Mouse (Mus musculus): ENCODE data around the gene Lin7a. TPM values are rescaled to one million over a fixed set of nuclear protein-coding genes. Genes with fewer than 3 reads are reported as not detected.

Lin7a gene
- total RNA-seq, 2 experiments from 2014 or later = 44.8 to 45.7 TPM

DNA sequence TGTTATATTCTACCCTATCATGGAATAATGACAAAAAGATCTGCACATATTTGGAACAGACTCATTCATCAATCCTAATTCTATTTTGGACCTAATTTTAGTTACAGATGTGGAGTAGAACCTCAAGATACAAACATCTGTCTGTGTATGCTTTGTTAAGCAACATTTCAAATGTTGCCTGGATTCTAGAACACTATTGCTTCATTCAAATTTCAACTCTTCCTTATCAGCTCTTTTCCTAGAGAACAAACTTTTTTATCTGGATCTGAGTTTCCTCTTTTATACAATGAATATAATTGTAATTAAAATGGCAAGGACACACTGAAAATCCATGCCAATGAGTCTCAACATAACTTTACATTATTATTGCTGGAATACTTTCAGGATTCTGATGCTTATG lies 43.8 kb downstream of the Lin7a start:
- DNase-seq (ENCODE audit: low spot score in 2 of 2) = no peak

- DNase-seq (ENCODE audit: low spot score in 2 of 2) = no peak
Observed at GRCm38 (mm10) chr10:107315681-107316080, 44.2 kb downstream of the Lin7a start.

- DNase-seq (ENCODE audit: low spot score in 2 of 2) = no peak
Observed at GRCm38 (mm10) chr10:107316100-107316499, 44.6 kb downstream of the Lin7a start.

DNA sequence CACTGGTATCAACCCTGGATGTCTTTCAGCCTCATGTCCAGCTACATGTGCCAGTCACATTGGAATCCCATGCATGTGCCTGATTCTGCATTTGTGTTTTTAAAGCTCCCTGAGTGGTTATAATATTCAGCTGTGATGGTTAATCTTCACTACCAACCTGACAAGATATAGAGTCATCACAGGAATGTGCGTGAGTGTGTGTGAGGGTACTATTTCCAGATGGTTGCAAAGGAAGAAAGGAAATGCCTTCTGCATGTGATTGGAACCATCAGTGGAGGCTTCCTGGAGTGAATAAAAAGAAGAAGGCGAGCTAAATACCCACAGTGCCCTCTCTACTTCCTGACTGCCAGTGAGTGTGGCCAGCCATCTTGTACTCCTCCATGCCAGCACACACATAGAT lies 48.2 kb downstream of the Lin7a start:
- no peak for DNase-seq (ENCODE audit: low spot score in 2 of 2)

- no peak for DNase-seq (ENCODE audit: low spot score in 2 of 2)
Observed at GRCm38 (mm10) chr10:107323865-107324264, 52.4 kb downstream of the Lin7a start.

GRCm38 (mm10) chr10:107325558-107325957 lies 54.1 kb downstream of the Lin7a start:
- DNase-seq (ENCODE audit: low spot score in 2 of 2) = no peak

GRCm38 (mm10) chr10:107339524-107339923 lies 68.0 kb downstream of the Lin7a start:
- no peak for DNase-seq (ENCODE audit: low spot score in 2 of 2)

GRCm38 (mm10) chr10:107341151-107341550 lies 69.7 kb downstream of the Lin7a start:
- no peak for DNase-seq (ENCODE audit: low spot score in 2 of 2)

DNA sequence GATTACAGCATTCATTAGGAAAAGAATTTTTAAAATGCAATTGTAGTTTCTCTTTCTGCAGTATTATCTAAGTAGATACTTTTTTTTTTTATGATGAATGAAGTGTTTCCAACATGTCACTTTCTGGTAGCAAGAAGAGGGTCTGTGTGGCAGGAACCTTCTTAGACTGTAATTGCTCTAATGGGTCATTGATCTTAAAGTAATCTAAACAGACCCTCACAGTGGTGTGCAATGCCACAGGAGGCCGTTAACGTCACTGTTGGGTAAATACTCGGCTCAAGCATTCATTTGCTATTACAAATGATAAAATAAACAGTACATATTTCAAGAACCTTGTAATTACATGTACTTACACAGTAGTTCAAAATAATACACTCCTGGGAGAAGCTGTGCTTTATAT lies 72.7 kb downstream of the Lin7a start:
- DNase-seq (ENCODE audit: low spot score in 2 of 2) = no peak

GRCm38 (mm10) chr10:107347842-107348241 lies 76.4 kb downstream of the Lin7a start:
- DNase-seq (ENCODE audit: low spot score in 2 of 2) = no peak

DNA sequence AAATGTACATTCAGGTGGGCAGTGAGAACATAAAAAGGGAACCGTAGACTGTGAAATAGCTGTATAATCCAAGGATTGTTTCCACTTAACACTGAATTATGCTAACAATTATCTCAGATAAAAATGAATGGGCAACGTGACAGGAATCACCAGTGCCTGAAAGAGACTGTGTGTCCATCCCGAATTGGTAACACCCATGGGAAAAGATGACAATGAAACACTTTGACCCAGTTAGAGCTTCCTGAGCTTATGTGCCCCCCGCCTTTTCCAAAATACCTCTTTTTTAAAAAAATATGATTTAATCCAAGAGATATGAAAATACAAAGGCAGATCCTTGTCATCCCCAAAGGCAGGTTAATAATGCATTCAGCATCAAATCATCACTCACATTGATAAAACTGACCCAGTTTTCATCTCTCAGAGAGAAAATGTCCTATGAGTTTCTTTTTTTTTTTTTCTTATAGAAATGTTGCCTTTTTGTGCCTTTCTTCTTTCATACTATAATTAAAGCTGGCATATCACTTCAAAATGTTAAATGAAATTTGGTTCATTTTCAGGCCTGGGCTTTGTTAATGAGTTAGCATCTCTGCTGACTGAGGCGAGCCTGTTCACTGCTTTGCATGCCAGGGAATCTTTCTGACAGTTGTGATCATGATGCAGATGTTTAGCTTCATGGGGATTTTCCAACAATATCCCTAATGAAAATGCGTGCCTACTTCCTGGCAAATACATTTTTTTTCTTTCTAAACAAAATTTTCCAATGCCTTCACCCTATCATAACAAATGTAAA lies 80.4 kb downstream of the Lin7a start:
- DNase-seq (ENCODE audit: low spot score in 2 of 2) = no peak

GRCm38 (mm10) chr10:107353483-107353882 lies 82.0 kb downstream of the Lin7a start:
- no peak for DNase-seq (ENCODE audit: low spot score in 2 of 2)

DNA sequence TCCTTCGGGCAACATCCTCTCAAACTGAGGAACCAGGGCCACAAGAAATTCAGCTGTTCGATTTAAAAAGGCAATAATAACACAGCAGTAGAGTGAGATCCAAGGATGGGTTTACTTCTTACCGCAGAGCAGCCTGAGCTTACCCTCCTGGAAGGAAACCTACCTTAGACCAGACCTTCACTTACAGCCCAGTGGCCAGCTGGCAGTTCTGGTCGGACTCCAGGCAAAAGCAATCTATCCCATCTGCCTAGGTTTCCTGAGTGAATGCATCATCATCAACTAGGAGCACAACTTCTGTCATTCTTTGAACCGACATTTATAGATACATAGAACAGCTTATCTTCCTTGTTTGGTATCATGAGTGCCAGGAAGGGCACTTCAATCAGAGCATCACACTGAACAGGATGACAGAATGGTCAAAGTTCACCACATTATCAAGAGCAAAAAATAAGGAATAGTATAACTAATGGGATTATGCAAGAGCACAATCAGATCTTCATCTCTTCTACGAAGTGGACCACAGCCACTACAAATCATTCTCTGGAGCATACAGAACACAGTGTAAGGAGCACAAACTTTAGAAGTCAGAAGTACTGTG lies 87.1 kb downstream of the Lin7a start:
- DNase-seq (ENCODE audit: low spot score in 2 of 2) = no peak

DNA sequence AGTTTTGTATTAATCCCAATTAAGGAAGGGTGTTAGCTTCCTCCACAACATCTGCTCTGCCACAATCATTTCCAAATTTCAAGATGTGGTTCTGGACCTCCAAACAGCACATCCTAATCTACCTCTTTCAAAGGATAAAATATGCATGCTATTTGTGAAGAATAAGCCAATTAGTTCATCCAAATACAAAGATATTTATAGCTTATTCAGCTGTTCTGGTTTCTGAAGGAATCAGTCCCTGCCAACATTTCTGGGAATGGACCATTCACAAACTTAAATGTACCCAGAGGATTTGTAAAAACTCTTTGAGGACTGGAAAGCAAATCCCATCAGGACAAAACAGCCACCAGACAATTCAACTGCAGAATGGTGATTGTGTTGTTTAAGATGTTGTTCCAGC lies 87.8 kb downstream of the Lin7a start:
- DNase-seq (ENCODE audit: low spot score in 2 of 2) = peak in 1 of 2 experiments; percentile 20

GRCm38 (mm10) chr10:107361546-107361945 lies 90.1 kb downstream of the Lin7a start:
- no peak for DNase-seq (ENCODE audit: low spot score in 2 of 2)

GRCm38 (mm10) chr10:107362026-107362425 lies 90.5 kb downstream of the Lin7a start:
- no peak for DNase-seq (ENCODE audit: low spot score in 2 of 2)

- DNase-seq (ENCODE audit: low spot score in 2 of 2) = no peak
Observed at GRCm38 (mm10) chr10:107363049-107363816, 91.7 kb downstream of the Lin7a start.

DNA sequence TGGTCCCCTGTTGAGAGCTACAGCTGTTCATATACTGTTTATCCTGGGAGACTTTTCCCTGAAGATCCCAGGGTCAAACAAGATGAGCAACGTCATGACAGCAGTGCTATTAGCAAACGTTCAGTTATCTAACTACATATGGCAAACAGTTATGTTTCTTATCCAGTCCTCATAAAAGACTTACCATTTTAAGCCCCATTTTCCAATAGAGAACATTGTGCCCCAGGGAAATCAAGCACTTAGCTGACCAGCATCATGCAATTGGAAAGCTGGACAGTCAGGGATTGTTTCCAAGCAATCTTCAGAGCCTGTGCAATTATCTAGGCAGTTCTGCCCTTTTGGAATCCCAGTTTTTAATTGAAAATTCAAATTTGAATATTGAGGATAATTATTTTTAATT lies 105.7 kb downstream of the Lin7a start:
- no peak for DNase-seq (ENCODE audit: low spot score in 2 of 2)

DNA sequence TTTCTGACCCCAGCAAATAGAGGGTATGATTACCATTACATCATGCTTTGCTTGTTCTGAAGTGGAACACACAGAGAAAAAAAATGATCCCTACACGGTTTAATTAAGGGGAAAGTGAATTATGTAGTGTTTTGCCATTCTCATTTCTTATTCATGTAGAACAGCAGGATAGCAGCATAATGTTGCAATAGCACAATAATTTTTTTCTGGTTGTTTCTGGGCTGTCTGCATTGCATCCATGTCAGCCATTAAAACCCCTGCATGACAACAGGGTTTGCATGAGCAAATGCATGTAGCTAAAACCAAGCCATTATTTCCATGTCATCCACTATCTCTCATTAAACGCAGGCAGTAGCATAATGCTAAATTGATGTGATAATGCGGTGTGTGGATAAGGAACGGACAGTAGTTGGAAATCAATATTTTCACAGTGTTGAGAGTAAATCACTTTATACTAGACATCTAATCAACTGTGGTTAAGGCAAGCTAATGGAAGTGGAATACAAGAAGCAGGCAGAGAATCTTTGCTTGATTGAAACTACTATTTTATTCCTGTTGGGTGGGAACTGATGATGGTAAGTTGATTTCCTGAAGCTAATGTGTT lies 109.8 kb downstream of the Lin7a start:
- no peak for DNase-seq (ENCODE audit: low spot score in 2 of 2)

DNA sequence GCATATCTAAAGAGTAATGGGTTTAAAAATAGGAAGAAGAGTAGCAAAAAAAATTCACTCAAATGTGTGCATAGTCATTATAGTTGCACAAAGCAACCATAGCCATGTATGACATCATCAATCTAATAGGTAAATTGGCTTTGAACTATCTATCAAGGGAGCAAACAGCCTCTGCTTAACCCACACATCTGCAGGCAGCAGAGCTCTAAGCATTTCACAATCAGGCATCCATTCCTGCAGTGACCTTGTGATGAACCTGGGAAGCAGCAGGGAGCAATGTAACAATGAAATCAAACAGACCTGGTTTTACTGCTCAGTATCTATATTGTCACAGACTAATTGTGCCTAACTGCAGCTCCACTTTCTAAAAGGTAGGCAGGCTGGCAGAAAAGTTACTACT lies 112.3 kb downstream of the Lin7a start:
- no peak for DNase-seq (ENCODE audit: low spot score in 2 of 2)

- DNase-seq (ENCODE audit: low spot score in 2 of 2) = peak; percentile 36 to 51
Observed at GRCm38 (mm10) chr10:107389505-107389904, 118.0 kb downstream of the Lin7a start.

DNA sequence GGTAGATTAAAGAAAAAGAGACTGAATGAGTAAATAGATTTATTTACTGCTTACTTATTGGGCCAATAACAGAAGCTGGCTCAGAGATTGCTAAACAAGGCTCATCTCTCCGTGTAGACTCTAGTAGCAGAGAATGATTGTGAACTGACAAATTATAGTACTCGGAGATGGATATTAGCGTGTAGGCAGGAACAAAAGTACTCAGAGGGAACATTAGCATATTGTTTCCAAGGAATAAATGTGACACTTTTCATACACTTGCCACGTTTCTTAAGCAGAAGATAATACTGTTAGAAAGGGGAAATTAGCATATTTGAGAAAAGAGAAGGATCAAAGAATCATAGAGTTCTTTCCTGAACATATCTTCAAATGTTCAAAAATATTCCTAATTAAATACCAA lies 133.9 kb downstream of the Lin7a start:
- no peak for DNase-seq (ENCODE audit: low spot score in 2 of 2)

Measured in layer of hippocampus, postnatal 14 days (tissue).